Mouse (Mus musculus) CH12.LX (cell line): ENCODE data around the gene Spop. TPM values are rescaled to one million over a fixed set of nuclear protein-coding genes. Genes with fewer than 3 reads are reported as not detected.

ENCODE experiments used
- DNase-seq: peaks from one replicate; pipeline ENCODE4 v3.0.0-alpha.2; 2013; ENCODE audit errors: extremely low read depth
- H3K27ac ChIP-seq: 2 replicates; pipeline ENCODE4 v1.5.1; 2012; ENCODE audit warnings: low read depth, mild to moderate bottlenecking, control low read depth, moderate library complexity; ENCODE audit not compliant: insufficient read depth
- H3K27me3 ChIP-seq: replicated peaks from 2 replicates; pipeline ENCODE3; 2012; ENCODE audit warnings: inconsistent platforms
- H3K36me3 ChIP-seq, 2 experiments: replicated peaks in 1 of 2; 2 replicates each; pipeline versions ENCODE3 to v1.6.1; 2012; ENCODE audit warnings: inconsistent platforms in 1 of 2, low read length in 1 of 2, mild to moderate bottlenecking in 1 of 2, mixed read lengths in 1 of 2, moderate library complexity in 1 of 2; ENCODE audit not compliant: control insufficient read depth in 1 of 2, insufficient read depth in 1 of 2
- H3K4me1 ChIP-seq, 2 experiments: 2 replicates each; pipeline ENCODE4 v1.6.1; 2012; ENCODE audit warnings: inconsistent platforms in 1 of 2, moderate library complexity in 1 of 2; ENCODE audit not compliant: insufficient read depth in 2 of 2, control insufficient read depth in 1 of 2
- H3K4me2 ChIP-seq: 2 replicates; pipeline ENCODE4 v1.6.1; 2012; ENCODE audit warnings: low read depth, mild to moderate bottlenecking, control low read depth; ENCODE audit not compliant: poor library complexity, insufficient read depth, severe bottlenecking
- H3K4me3 ChIP-seq, 3 experiments: fragments of 150-350 bp in 1 of 3; sonication (generic) in 1 of 3; replicated peaks in 1 of 3; 2 replicates each; pipeline versions ENCODE3 to v1.5.1; 2011 to 2012; ENCODE audit warnings: low read depth in 2 of 3, low read length in 2 of 3, mild to moderate bottlenecking in 2 of 3, moderate library complexity in 2 of 3, control low read depth in 1 of 3, improper control_type of control experiment in 1 of 3, inconsistent platforms in 1 of 3, mixed read lengths in 1 of 3; ENCODE audit not compliant: poor library complexity in 1 of 3
- H3K79me2 ChIP-seq: replicated peaks from 2 replicates; pipeline ENCODE4 v1.6.1; 2012; ENCODE audit warnings: mild to moderate bottlenecking, moderate library complexity; ENCODE audit not compliant: control insufficient read depth, poor library complexity, insufficient read depth, severe bottlenecking; ENCODE audit errors: extremely low read depth
- H3K9ac ChIP-seq: 2 replicates; pipeline ENCODE4 v1.6.1; 2012; ENCODE audit warnings: low read depth, mild to moderate bottlenecking, control low read depth, moderate library complexity; ENCODE audit not compliant: insufficient read depth
- H3K9me3 ChIP-seq: replicated peaks from 2 replicates; pipeline ENCODE3; 2012; ENCODE audit warnings: low read length, inconsistent platforms, mixed read lengths
- BHLHE40 ChIP-seq: IDR thresholded peaks from 2 replicates; pipeline ENCODE4 v1.6.1; 2011; ENCODE audit warnings: mild to moderate bottlenecking, low read depth, low read length, improper control_type of control experiment
- CTCF ChIP-seq, 2 experiments: IDR thresholded peaks in 1 of 2; conservative IDR thresholded peaks in 1 of 2; 2 replicates each; pipeline ENCODE4 v1.5.1; 2011 to 2012; ENCODE audit warnings: low read depth in 2 of 2, low read length in 2 of 2, improper control_type of control experiment in 1 of 2, inconsistent platforms in 1 of 2, mild to moderate bottlenecking in 1 of 2, moderate library complexity in 1 of 2
- E2F4 ChIP-seq: IDR thresholded peaks from 2 replicates; pipeline ENCODE4 v1.6.1; 2011; ENCODE audit warnings: low read depth, low read length, improper control_type of control experiment; ENCODE audit not compliant: insufficient replicate concordance
- EP300 ChIP-seq: IDR thresholded peaks from 2 replicates; pipeline ENCODE4 v1.6.1; 2011; ENCODE audit warnings: low read length, improper control_type of control experiment
- GABPA ChIP-seq: IDR thresholded peaks from 2 replicates; pipeline ENCODE4 v1.6.1; 2012; ENCODE audit warnings: low read depth, low read length, improper control_type of control experiment, inconsistent platforms; ENCODE audit not compliant: insufficient replicate concordance
- IRF4 ChIP-seq: IDR thresholded peaks from 2 replicates; pipeline ENCODE4 v1.6.1; 2014; ENCODE audit warnings: low read depth, mild to moderate bottlenecking, inconsistent platforms, low read length, improper control_type of control experiment
- JUND ChIP-seq: conservative IDR thresholded peaks from 2 replicates; pipeline ENCODE4 v1.6.1; 2011; ENCODE audit warnings: low read depth, low read length, improper control_type of control experiment
- KAT2A ChIP-seq: IDR thresholded peaks from 2 replicates; pipeline ENCODE4 v1.6.1; 2012; ENCODE audit warnings: low read length, improper control_type of control experiment, inconsistent platforms; ENCODE audit not compliant: insufficient replicate concordance
- MAX ChIP-seq: IDR thresholded peaks from 2 replicates; pipeline ENCODE4 v1.6.1; 2011; ENCODE audit warnings: low read length, improper control_type of control experiment
- POLR2AphosphoS2 ChIP-seq: IDR thresholded peaks from 2 replicates; pipeline ENCODE4 v1.6.1; 2011; ENCODE audit warnings: low read depth, low read length, improper control_type of control experiment
- RCOR1 ChIP-seq: conservative IDR thresholded peaks from 2 replicates; pipeline ENCODE4 v1.6.1; 2012; ENCODE audit warnings: low read depth, mild to moderate bottlenecking, inconsistent platforms, low read length, improper control_type of control experiment
- SIN3A ChIP-seq: IDR thresholded peaks from 2 replicates; pipeline ENCODE4 v1.6.1; 2012; ENCODE audit warnings: low read length, improper control_type of control experiment, inconsistent platforms
- SMC3 ChIP-seq: IDR thresholded peaks from 2 replicates; pipeline ENCODE4 v1.6.1; 2011; ENCODE audit warnings: low read depth, low read length, improper control_type of control experiment
- TCF12 ChIP-seq: IDR thresholded peaks from 2 replicates; pipeline ENCODE4 v1.6.1; 2014; ENCODE audit warnings: low read depth, mild to moderate bottlenecking, inconsistent platforms, low read length, improper control_type of control experiment
- ZMIZ1 ChIP-seq: IDR thresholded peaks from 2 replicates; pipeline ENCODE4 v1.6.1; 2012; ENCODE audit warnings: low read depth, mild to moderate bottlenecking, inconsistent platforms, low read length, improper control_type of control experiment
- dilution Hi-C: fragments of 300-500 bp; cut with MboI; formaldehyde crosslinking; loops from 2 replicates; pipeline ENCODE4 v1.14.3; 2020; ENCODE audit warnings: low sequenced_read_pairs; ENCODE audit not compliant: extremely low pct_unique_long_range_greater_than_20kb, extremely low pct_ligation_motif_present
- in situ Hi-C: fragments of 300-500 bp; cut with MboI; formaldehyde crosslinking; loops from 3 replicates; pipeline ENCODE4 v1.14.3; 2019; ENCODE audit warnings: low sequenced_read_pairs, low pct_ligation_motif_present, low pct_unique_long_range_greater_than_20kb, mixed read lengths
- polyA plus RNA-seq: library from polyadenylated mRNA; unstranded; fragments of >175 nt; gene quantifications from 2 replicates; pipeline ENCODE4 v1.2.1, GENCODE M21; 2012; ENCODE audit warnings: low read depth; ENCODE audit not compliant: insufficient read length
- total RNA-seq, 2 experiments: library from RNA; depleted of rRNA; stranded (reverse); fragments of 300-350 nt in 1 of 2; fragments of >200 nt in 1 of 2; gene quantifications; 2 replicates each; pipeline ENCODE4 v1.2.3; 2012 to 2014

The Spop gene
- total and polyA plus RNA-seq, 3 experiments: 42.7 to 103 (median 51.9) TPM

DNA sequence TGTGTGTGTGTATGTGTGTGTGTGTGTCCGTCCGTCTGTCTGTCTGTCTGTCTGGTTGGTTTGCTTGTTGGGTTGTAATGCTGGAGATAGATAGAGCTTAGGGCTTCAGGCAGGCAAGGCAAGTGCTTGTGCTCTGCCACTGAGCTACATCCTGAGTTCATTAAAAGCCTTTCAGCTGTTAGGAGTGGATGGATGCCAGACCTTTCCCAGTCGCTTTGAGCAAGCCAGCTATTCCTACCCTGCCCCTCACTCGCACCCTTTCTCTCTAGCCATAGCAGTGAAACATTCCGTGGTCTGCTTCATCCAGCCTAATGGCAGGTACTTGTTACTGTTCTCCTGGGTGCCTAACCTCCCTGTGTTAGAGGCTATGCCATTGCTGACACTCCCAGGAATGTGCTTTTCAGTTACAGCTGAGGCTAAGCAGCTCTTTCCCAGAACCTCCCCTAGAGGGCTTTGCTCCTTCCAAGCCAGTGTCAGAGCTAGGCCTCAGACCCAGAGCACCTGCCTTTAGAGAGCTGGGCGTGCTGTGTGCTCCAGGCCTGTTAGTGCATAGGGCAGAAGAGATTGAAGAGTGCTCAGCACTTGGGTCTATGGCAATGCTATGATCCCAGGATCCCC, 47.5 kb upstream of the Spop start:
- in situ Hi-C loops (no loop called here), dilution Hi-C loops (no loop called here)
- Histone ChIP-seq H3K27ac (no peak overlapping the region), H3K4me2 (no peak overlapping the region), H3K79me2 (no peaks in the 10 kb centered on the region), H3K4me1 (peaks cover 13 to 23% of the 10 kb centered on the region in 2 experiments), H3K36me3 (no peaks in the 10 kb centered on the region), H3K27me3 (peaks cover 51% of the 10 kb centered on the region), H3K9ac (no peak overlapping the region), H3K9me3 (no peaks in the 10 kb centered on the region), H3K4me3 (no peak overlapping the region)
- TF ChIP-seq CTCF (conservative IDR thresholded peaks at IDR 0.05 in 1 of 2, IDR thresholded peaks at IDR 0.05 in 1 of 2; ENCODE audit: low read depth in 2 of 2, low read length in 2 of 2): peak in 1 of 2 experiments; percentile 15; a peak in 1 of 4 replicates
- TF ChIP-seq ZMIZ1: no peak
- no peak for DNase-seq

DNA sequence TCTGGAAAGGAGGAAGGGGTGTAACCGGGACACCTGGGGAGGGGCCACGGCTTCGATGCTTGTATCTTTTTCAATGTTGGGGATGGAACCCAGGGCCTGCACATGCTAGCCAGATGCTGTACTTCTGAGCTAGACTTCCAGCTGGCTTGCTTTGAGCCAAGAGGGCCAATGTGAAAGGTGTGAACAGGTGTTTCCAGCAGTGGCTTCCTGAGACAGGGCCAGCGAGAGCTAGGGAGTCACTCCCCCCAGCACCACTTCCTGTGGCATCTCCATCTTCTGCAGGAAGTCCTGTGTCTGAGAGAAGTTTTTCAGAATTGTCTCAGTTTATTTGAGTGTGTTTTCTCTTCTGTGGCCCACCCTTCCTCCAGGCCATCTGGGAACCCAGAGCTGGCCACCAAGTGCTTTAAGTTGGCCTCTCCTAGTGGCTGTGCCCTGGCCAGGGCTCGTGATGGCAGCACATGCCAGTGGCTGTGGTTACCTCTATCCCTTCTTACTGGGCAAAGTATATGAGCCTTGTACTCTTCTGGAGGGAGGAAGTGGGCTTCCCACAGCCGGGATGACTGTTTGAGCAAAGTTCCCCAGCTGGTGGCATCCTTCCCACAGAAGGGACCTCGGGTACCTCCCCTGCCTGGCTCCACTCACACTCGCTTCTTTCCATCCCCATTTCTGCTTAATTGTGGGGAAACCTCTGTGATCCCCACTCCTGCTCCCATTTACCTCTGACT, 46.7 kb upstream of the Spop start:
- Histone ChIP-seq H3K4me3 (no peak overlapping the region), H3K9me3 (no peaks in the 10 kb centered on the region), H3K36me3 (no peaks in the 10 kb centered on the region), H3K4me2 (no peak overlapping the region), H3K79me2 (no peaks in the 10 kb centered on the region), H3K9ac (no peak overlapping the region), H3K27me3 (peaks cover 56% of the 10 kb centered on the region), H3K27ac (no peak overlapping the region), H3K4me1 (peaks cover 13 to 23% of the 10 kb centered on the region in 2 experiments)
- DNase-seq: no peak
- dilution Hi-C loops: no loop called here
- no peak for TF ChIP-seq SIN3A
- TF ChIP-seq RCOR1: no peak
- TF ChIP-seq KAT2A: no peak
- no peak for TF ChIP-seq GABPA
- no peak for TF ChIP-seq E2F4
- TF ChIP-seq JUND: no peak
- TF ChIP-seq POLR2AphosphoS2: no peak
- TF ChIP-seq ZMIZ1: no peak
- no peak for TF ChIP-seq BHLHE40
- TF ChIP-seq IRF4: no peak
- TF ChIP-seq TCF12: no peak
- TF ChIP-seq MAX: no peak
- TF ChIP-seq EP300: no peak
- no peak for TF ChIP-seq SMC3
- in situ Hi-C loops: no loop called here
